Mouse (Mus musculus) frontal cortex, adult 2 months (tissue): ENCODE measurements around the gene Scrt2. TPM values are rescaled to one million over a fixed set of nuclear protein-coding genes. Genes with fewer than 3 reads are reported as not detected.

Experiments used
- DNase-seq, 2 experiments: peaks; one replicate each; pipeline ENCODE4 v3.0.0; 2022; ENCODE audit warnings: low spot score in 1 of 2; ENCODE audit errors: extremely low spot score in 1 of 2
- polyA plus RNA-seq: library from polyadenylated mRNA; depleted of rRNA; stranded (reverse); fragments of >200 nt; gene quantifications from 2 replicates; pipeline ENCODE4 v1.2.3, GENCODE M21; 2012; rRNA removed

Scrt2 gene
- polyA plus RNA-seq, 1 experiment = 15.5 TPM

DNA sequence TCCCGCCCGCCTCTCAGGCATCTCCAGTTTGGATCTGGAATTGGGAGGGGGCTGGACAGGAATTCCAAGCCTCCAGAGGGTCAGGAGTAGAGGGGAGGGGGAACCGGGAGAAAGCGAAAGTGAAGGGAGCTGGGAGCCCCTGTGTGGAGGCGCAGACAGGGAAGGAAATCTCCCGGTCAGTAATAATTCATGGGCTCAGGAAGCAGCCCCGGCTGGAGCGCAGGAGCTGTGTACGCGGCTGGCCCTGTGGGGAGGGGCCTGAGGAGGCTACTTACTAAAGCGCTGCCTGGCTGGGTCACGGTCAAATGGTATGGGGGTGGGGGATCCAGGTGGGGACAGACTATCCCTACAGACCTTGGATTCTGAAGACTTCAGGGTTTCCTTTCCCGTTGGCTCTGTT, 60.7 kb downstream of the Scrt2 start:
- DNase-seq = no peak

DNA sequence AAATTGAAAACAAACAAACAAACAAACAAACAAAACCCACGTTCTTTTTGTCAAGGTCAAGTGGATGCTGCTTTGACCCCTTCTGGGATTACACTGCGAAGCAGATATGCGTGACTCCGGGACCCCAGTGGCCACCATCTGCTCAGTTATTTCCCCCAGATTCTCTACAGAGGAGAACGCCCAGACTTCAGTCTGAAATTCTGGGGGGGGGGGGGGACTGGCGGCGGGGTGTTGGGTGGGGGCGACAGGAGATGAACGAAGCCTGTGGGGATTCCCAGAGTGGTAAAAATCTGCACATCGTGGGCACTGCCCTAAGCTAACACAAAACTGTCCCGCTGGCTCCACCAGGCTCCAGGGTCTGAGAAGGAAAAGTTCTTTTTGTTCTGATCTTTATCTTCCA, 61.2 kb downstream of the Scrt2 start:
- no peak for DNase-seq

DNA sequence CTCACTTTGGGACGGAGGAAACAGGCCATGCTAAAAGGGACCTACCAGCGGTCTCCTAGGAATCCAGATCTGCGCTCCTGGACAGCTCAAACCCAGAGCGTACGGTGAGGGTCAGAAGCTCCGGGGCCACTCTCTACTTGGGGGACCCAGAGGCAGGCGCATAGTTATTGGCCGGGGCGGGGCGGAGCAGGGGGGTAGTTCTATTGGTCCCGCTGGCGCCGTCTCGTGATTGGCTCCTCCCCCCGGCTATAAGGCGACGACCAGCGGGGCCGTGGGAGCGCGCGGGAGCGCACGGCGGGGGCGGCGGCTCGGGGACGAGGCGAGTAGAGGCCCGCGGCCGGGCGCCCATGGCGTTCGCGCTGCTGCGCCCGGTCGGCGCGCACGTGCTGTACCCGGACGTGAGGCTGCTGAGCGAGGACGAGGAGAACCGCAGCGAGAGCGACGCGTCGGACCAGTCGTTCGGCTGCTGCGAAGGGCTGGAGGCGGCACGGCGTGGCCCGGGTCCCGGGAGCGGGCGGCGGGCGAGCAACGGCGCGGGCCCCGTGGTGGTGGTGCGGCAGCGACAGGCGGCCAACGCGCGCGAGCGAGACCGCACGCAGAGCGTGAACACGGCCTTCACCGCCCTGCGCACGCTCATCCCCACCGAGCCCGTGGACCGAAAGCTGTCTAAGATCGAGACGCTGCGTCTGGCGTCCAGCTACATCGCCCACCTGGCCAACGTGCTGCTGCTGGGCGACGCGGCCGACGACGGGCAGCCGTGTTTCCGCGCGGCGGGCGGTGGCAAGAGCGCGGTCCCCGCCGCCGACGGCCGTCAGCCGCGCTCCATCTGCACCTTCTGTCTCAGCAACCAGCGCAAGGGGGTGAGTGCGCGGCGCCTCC, 62.2 kb downstream of the Scrt2 start, which contains the start of gene Tcf15:
Gene Tcf15, plus strand, starts transcription at position 283 of the 879 bp plus-strand sequence.
- no peak for DNase-seq

DNA sequence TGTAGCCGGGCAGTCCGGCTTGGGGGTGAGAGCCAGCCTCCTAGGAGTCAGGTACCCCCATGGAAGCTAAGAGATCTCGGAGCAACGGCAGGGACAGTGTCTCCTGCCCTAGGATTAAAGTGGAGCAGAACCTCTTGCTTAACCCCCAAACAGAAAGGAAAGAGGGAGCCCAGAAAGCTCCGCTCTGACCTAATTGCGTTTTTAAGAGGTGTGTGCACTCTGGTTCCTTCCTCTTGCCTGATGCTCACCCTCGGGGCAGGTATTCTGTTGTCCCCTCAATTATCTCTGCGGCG, 62.8 kb downstream of the Scrt2 start:
- no peak for DNase-seq

DNA sequence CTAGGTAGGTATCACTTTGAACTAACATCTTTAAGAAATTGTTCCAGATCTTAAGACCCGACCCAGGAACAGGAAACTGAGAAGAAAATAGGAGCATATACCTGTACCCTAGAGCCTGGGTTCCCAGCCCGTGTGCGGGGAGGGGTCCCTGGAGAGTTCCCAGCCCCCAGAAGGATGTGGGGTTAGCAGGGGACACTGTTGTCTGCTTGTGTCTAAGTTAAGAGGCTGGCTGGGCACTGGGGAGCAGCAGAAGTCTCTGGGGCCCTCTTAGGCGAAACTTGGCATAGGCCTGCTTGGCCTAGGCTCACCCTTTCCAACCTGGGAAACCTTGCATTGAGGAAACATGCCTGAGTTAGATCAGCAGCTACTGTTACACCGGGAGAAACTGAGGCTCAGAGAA, 63.2 kb downstream of the Scrt2 start:
- no peak for DNase-seq

Other genes starting within 250 kb of the Scrt2 start
- 0.20 and 0.23 TPM in 2 replicates for gene Rspo4, start 238.6 kb upstream of the Scrt2 start, polyA plus RNA-seq
- 0.26 and 0.32 TPM in 2 replicates for gene Angpt4, start 170.3 kb upstream of the Scrt2 start, polyA plus RNA-seq
- 6.3 and 6.7 TPM in 2 replicates for gene Fam110a, start 101.3 kb upstream of the Scrt2 start, polyA plus RNA-seq
- 3.2 and 3.8 TPM in 2 replicates for gene Slc52a3, start 85.0 kb upstream of the Scrt2 start, polyA plus RNA-seq
- gene Srxn1, start 24.0 kb downstream of the Scrt2 start, polyA plus RNA-seq = 91.2 and 95.2 TPM in 2 replicates
- gene Tcf15, start 62.0 kb downstream of the Scrt2 start, polyA plus RNA-seq = 3.3 TPM in 2 replicates
- gene Csnk2a1, start 145.3 kb downstream of the Scrt2 start, polyA plus RNA-seq = 74.1 and 80.0 TPM in 2 replicates
- gene Tbc1d20, start 212.3 kb downstream of the Scrt2 start, polyA plus RNA-seq = 40.5 and 42.7 TPM in 2 replicates